ENCODE assay signal across 8 mouse cellular contexts in genomic region chr1:152090018-152090553, GRCm38 (mm10). TPM values are rescaled to one million over a fixed set of nuclear protein-coding genes. Genes with fewer than 3 reads are reported as not detected.
DNase-seq lines count a peak whose midpoint lies in the region; ATAC-seq and TF ChIP-seq lines count a peak whose summit lies in the region.

1700025G04Rik (minus strand) TSS chr1:152090125.

- dilution Hi-C loops in CH12.LX (cut with MboI; ENCODE audit: extremely low pct_ligation_motif_present, extremely low pct_unique_long_range_greater_than_20kb, low sequenced_read_pairs), result no loop called here

- ATAC-seq in forebrain, embryonic 14.5 days, result peak; percentile 93
- ATAC-seq in liver, postnatal 0 days, result peak; percentile 85
- peak; percentile 90 for ATAC-seq in neural tube, embryonic 13.5 days (ENCODE audit: low read depth)

- no peak within 1 kb of the TSS for H3K27ac ChIP-seq in CH12.LX (ENCODE audit: insufficient read depth, low read depth)
- peak within 1 kb of the TSS; percentile 97 for H3K27ac ChIP-seq in forebrain, embryonic 14.5 days (ENCODE audit: low read depth, low read length)
- peak within 1 kb of the TSS; percentile 55; the same call in 1 of the 2 replicates for H3K27ac ChIP-seq in liver, postnatal 0 days (ENCODE audit: low read depth)
- H3K27ac ChIP-seq in neural tube, embryonic 13.5 days (replicated peaks), result peak within 1 kb of the TSS; percentile 99

- H3K4me3 ChIP-seq in CH12.LX (replicated peaks in 1 of 3; ENCODE audit: low read depth in 2 of 3, low read length in 2 of 3, poor library complexity in 1 of 3), result peak within 1 kb of the TSS; percentile 3 to 71 (median 60)
- H3K4me3 ChIP-seq in forebrain, embryonic 14.5 days (ENCODE audit: low read depth, low read length), result peak within 1 kb of the TSS; percentile 89
- H3K4me3 ChIP-seq in liver, postnatal 0 days (ENCODE audit: low read depth, low read length), result peak within 1 kb of the TSS; percentile 75
- peak within 1 kb of the TSS; percentile 84 for H3K4me3 ChIP-seq in neural tube, embryonic 13.5 days

- no peaks in the 10 kb centered on the region for H3K36me3 ChIP-seq in CH12.LX (replicated peaks in 1 of 2; ENCODE audit: control insufficient read depth in 1 of 2, insufficient read depth in 1 of 2, low read length in 1 of 2)
- H3K36me3 ChIP-seq in forebrain, embryonic 14.5 days (ENCODE audit: control insufficient read depth, insufficient read depth, low read length), result no peaks in the 10 kb centered on the region
- H3K36me3 ChIP-seq in liver, postnatal 0 days (replicated peaks; ENCODE audit: insufficient read depth, low read length), result no peaks in the 10 kb centered on the region
- H3K36me3 ChIP-seq in neural tube, embryonic 13.5 days, result no peaks in the 10 kb centered on the region

- peaks cover 4% of the 10 kb centered on the region for H3K27me3 ChIP-seq in CH12.LX (replicated peaks)
- no peaks in the 10 kb centered on the region for H3K27me3 ChIP-seq in forebrain, embryonic 14.5 days (replicated peaks; ENCODE audit: control insufficient read depth, insufficient read depth, low read length)
- peaks cover 14% of the 10 kb centered on the region for H3K27me3 ChIP-seq in liver, postnatal 0 days (ENCODE audit: insufficient read depth, low read length)
- no peaks in the 10 kb centered on the region for H3K27me3 ChIP-seq in neural tube, embryonic 13.5 days

- under 1% methylated on average over 27 of the region's 66 CpGs for WGBS in forebrain, embryonic 14.5 days
- 2% methylated on average over 42 of the region's 66 CpGs for WGBS in liver, postnatal 0 days (ENCODE audit: insufficient replicate concordance)
- under 1% methylated on average over 49 of the region's 66 CpGs for WGBS in neural tube, embryonic 13.5 days

- H3K4me2 ChIP-seq in CH12.LX (ENCODE audit: insufficient read depth, low read depth, poor library complexity, severe bottlenecking), result peak within 1 kb of the TSS; percentile 90
- H3K4me2 ChIP-seq in forebrain, embryonic 14.5 days (ENCODE audit: low read length), result peak within 1 kb of the TSS; percentile 79
- peak within 1 kb of the TSS; percentile 97 for H3K4me2 ChIP-seq in liver, postnatal 0 days (ENCODE audit: low read depth, low read length)
- H3K4me2 ChIP-seq in neural tube, embryonic 13.5 days, result peak within 1 kb of the TSS; percentile 75

- intact Hi-C loops in heart, postnatal 10 days (cut with DNase I), result loop anchor here (1.0 to 5.0 kb wide), 2 partner anchors 127 to 269 kb away; no protein-coding TSS in a partner anchor

- no peak for TF ChIP-seq CTCF in CH12.LX (conservative IDR thresholded peaks at IDR 0.05 in 1 of 2, IDR thresholded peaks at IDR 0.05 in 1 of 2; ENCODE audit: low read depth in 2 of 2, low read length in 2 of 2)
- no peak for TF ChIP-seq CTCF in liver, postnatal 0 days (IDR thresholded peaks at IDR 0.05; ENCODE audit: low read depth)

- no peaks in the 10 kb centered on the region for H3K79me2 ChIP-seq in CH12.LX (replicated peaks; ENCODE audit: control insufficient read depth, extremely low read depth, insufficient read depth, poor library complexity, severe bottlenecking)

- no peak for TF ChIP-seq RAD21 in CH12.LX (IDR thresholded peaks at IDR 0.05; ENCODE audit: low read depth, low read length)

- no peak for TF ChIP-seq EP300 in CH12.LX (IDR thresholded peaks at IDR 0.05; ENCODE audit: low read length)
- TF ChIP-seq EP300 in liver, postnatal 0 days (IDR thresholded peaks at IDR 0.05; ENCODE audit: low read depth), result no peak

- no peaks in the 10 kb centered on the region for H3K9me3 ChIP-seq in CH12.LX (replicated peaks; ENCODE audit: low read length)
- H3K9me3 ChIP-seq in forebrain, embryonic 14.5 days (replicated peaks; ENCODE audit: control insufficient read depth, low read length), result no peaks in the 10 kb centered on the region
- H3K9me3 ChIP-seq in liver, postnatal 0 days (ENCODE audit: low read length), result no peaks in the 10 kb centered on the region
- H3K9me3 ChIP-seq in neural tube, embryonic 13.5 days, result no peaks in the 10 kb centered on the region

- TF ChIP-seq POLR2A in CH12.LX (IDR thresholded peaks at IDR 0.05; ENCODE audit: low read depth, low read length), result no peak; the same call in 1 of the 2 replicates

- no peak within 1 kb of the TSS; the same call in 1 of the 2 replicates for H3K9ac ChIP-seq in CH12.LX (ENCODE audit: insufficient read depth, low read depth)
- peak within 1 kb of the TSS; percentile 94 for H3K9ac ChIP-seq in forebrain, embryonic 14.5 days (ENCODE audit: low read length)
- H3K9ac ChIP-seq in liver, postnatal 0 days (replicated peaks), result peak within 1 kb of the TSS; percentile 64
- peak within 1 kb of the TSS; percentile 98 for H3K9ac ChIP-seq in neural tube, embryonic 13.5 days

- H3K4me1 ChIP-seq in CH12.LX (ENCODE audit: control insufficient read depth in 1 of 2, insufficient read depth in 2 of 2), result peaks cover 2 to 23% of the 10 kb centered on the region in 2 experiments; a peak in 2 of 4 replicates
- H3K4me1 ChIP-seq in forebrain, embryonic 14.5 days (ENCODE audit: control insufficient read depth, insufficient read depth, low read length), result peaks cover 32% of the 10 kb centered on the region
- peaks cover 7% of the 10 kb centered on the region for H3K4me1 ChIP-seq in liver, postnatal 0 days (ENCODE audit: insufficient read depth)
- H3K4me1 ChIP-seq in neural tube, embryonic 13.5 days (replicated peaks), result peaks cover 54% of the 10 kb centered on the region

- peak; percentile 48 for DNase-seq in CH12.LX (ENCODE audit: extremely low read depth)
- DNase-seq in c-Kit-positive CD71-positive TER-119-negative erythroid progenitor cells, embryonic 14.5 days (ENCODE audit: low read depth), result peak; percentile 27
- peak; percentile 92 for DNase-seq in forebrain, embryonic 14.5 days (ENCODE audit: low spot score)
- DNase-seq in heart, postnatal 10 days, result peak; percentile 88 to 90
- DNase-seq in kidney, postnatal 4 days, result peak; percentile 87 to 93
- peak; percentile 79 for DNase-seq in liver, postnatal 0 days
- peak; percentile 47 for DNase-seq in telencephalon, adult 2 months (ENCODE audit: low read depth, low spot score)

- in situ Hi-C loops in CH12.LX (cut with MboI; ENCODE audit: low pct_ligation_motif_present, low pct_unique_long_range_greater_than_20kb, low sequenced_read_pairs), result no loop called here

TF ChIP-seq in CH12.LX, 34 proteins besides CTCF, POLR2A, EP300 and RAD21:
- no peak for TF ChIP-seq TBP (conservative IDR thresholded peaks at IDR 0.05; ENCODE audit: low read depth, low read length)
TF ChIP-seq in CH12.LX: peak in this region for 0.

RNA-seq across cellular contexts. Expression of gene 1700025G04Rik, which starts in this region (rescaled TPM):
- total RNA-seq in CH12.LX (2012; rRNA removed), result 1.5 TPM in 2 replicates
- 12.8 and 13.7 TPM in 2 replicates for total RNA-seq in CH12.LX (2014; rRNA removed)
- polyA plus RNA-seq in CH12.LX (2012; ENCODE audit: insufficient read length, low read depth), result 19.5 and 21.0 TPM in 2 replicates
- 25.3 and 28.5 TPM in 2 replicates for polyA plus RNA-seq in forebrain, embryonic 14.5 days (2014; fragmentation: Nextera tagmentation; extraction: Ambion mirVana)
- total RNA-seq in heart, postnatal 10 days (2021), result 10 to 100 TPM; 56.4 to 60.5 TPM
- 3.0 and 4.0 TPM in 2 replicates for polyA plus RNA-seq in liver, postnatal 0 days (2015; fragmentation: Nextera tagmentation; extraction: Ambion mirVana)
- polyA plus RNA-seq in neural tube, embryonic 13.5 days (2015; fragmentation: Nextera tagmentation; extraction: Ambion mirVana), result 45.1 and 46.6 TPM in 2 replicates

Comparison
In these comparisons a context has a peak if more than half of its experiments do, and no peak if none do; other contexts are left out.
1. DNase-seq: peak in every context shown above with its lines; median percentile 92 in forebrain, embryonic 14.5 days; 90 in kidney, postnatal 4 days; 89 in heart, postnatal 10 days; 79 in liver, postnatal 0 days; 48 in CH12.LX; 47 in telencephalon, adult 2 months; 27 in c-Kit-positive CD71-positive TER-119-negative erythroid progenitor cells, embryonic 14.5 days.